Mouse (Mus musculus) bone marrow, adult 2 months (tissue): Measurements from ENCODE around the gene Ecm2.
A peak's percentile ranks its signal among the peaks of the same experiment; 100 is the strongest.

Source experiments
- CTCF ChIP-seq: fragments of 200-500 bp; IDR thresholded peaks from 2 replicates; pipeline ENCODE4 v1.5.1; 2011; ENCODE audit warnings: low read length, control low read depth; ENCODE audit not compliant: control insufficient read depth, insufficient read depth
- POLR2A ChIP-seq: fragments of 200-500 bp; IDR thresholded peaks from 2 replicates; pipeline ENCODE4 v1.6.1; 2011; ENCODE audit warnings: low read depth, mild to moderate bottlenecking, control low read depth, low read length, borderline replicate concordance; ENCODE audit not compliant: control insufficient read depth

DNA sequence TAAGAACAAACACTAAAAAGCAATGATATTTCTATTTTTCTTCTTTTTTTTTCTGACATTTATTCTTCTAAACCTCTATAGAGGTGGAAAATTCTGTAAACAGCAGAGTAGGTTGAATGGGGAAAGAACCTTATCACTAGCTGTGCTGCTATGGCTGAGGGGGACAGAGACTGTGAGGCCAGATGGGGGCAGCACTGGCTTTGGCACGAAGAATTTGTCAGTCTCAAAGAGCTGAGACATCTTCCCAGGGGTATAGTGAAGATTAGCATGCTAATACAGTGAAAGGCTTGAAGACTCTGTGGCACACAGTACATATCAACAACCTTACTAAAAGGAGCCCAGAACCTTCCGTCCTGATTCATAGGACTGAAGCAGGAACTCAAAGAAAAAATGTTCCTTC is 54.6 kb downstream of the Ecm2 start:
- peak; percentile 30; the same call in 1 of the 2 replicates for TF ChIP-seq CTCF
- TF ChIP-seq POLR2A: no peak
